Mouse (Mus musculus) kidney, postnatal 10 days (tissue): Measurements from ENCODE around the gene Cxadr.

Experiments
- DNase-seq: peaks from one replicate; pipeline ENCODE4 v3.0.0; 2021; ENCODE audit warnings: mixed read lengths

The Cxadr gene

GRCm38 (mm10) chr16:78301183-78301830 lies at the start of gene Cxadr:
TSS of gene Cxadr (plus strand) at chr16:78301489.
- DNase-seq = peak; percentile 89

- DNase-seq = no peak
Observed at GRCm38 (mm10) chr16:78258989-78259388, 42.3 kb upstream of the Cxadr start.

GRCm38 (mm10) chr16:78260070-78260879 lies 41.0 kb upstream of the Cxadr start:
- DNase-seq = no peak

GRCm38 (mm10) chr16:78261520-78261919 lies 39.8 kb upstream of the Cxadr start:
- no peak for DNase-seq

GRCm38 (mm10) chr16:78264442-78265150 lies 36.7 kb upstream of the Cxadr start:
- DNase-seq = peak; percentile 17

- peak; percentile 77 for DNase-seq
Observed at GRCm38 (mm10) chr16:78265151-78265590, 36.1 kb upstream of the Cxadr start.

GRCm38 (mm10) chr16:78265826-78266225 lies 35.5 kb upstream of the Cxadr start:
- DNase-seq = no peak

GRCm38 (mm10) chr16:78267453-78267852 lies 33.8 kb upstream of the Cxadr start:
- DNase-seq = no peak

GRCm38 (mm10) chr16:78268167-78268566 lies 33.1 kb upstream of the Cxadr start:
- no peak for DNase-seq

GRCm38 (mm10) chr16:78274825-78275455 lies 26.3 kb upstream of the Cxadr start:
- DNase-seq = no peak

- no peak for DNase-seq
Observed at GRCm38 (mm10) chr16:78277567-78277966, 23.7 kb upstream of the Cxadr start.

- no peak for DNase-seq
Observed at GRCm38 (mm10) chr16:78280093-78280881, 21.0 kb upstream of the Cxadr start.

- no peak for DNase-seq
Observed at GRCm38 (mm10) chr16:78283231-78283630, 18.1 kb upstream of the Cxadr start.

- no peak for DNase-seq
Observed at GRCm38 (mm10) chr16:78294051-78294450, 7.2 kb upstream of the Cxadr start.

GRCm38 (mm10) chr16:78294606-78295275 lies 6.5 kb upstream of the Cxadr start:
- DNase-seq = no peak

GRCm38 (mm10) chr16:78295601-78296000 lies 5.7 kb upstream of the Cxadr start:
- DNase-seq = no peak

GRCm38 (mm10) chr16:78296114-78296513 lies 5.2 kb upstream of the Cxadr start:
- DNase-seq = no peak

- DNase-seq = peak; percentile 51
Observed at GRCm38 (mm10) chr16:78301831-78302677, 765 bp downstream of the Cxadr start.

- peak; percentile 35 for DNase-seq
Observed at GRCm38 (mm10) chr16:78302678-78303050, 1.4 kb downstream of the Cxadr start.

- no peak for DNase-seq
Observed at GRCm38 (mm10) chr16:78305606-78306100, 4.4 kb downstream of the Cxadr start.
